Mouse (Mus musculus) erythroblast, embryonic 14.5 days (primary cell): ENCODE measurements around the gene Fto.

Source experiments
- GATA1 ChIP-seq: IDR thresholded peaks from 2 replicates; pipeline ENCODE4 v1.6.1; 2012; ENCODE audit warnings: low read length, inconsistent platforms, mixed read lengths
- TAL1 ChIP-seq: IDR thresholded peaks from 3 replicates; pipeline ENCODE4 v1.6.1; 2012; ENCODE audit warnings: low read length, inconsistent platforms, mixed read lengths

GRCm38 (mm10) chr8:91298672-91299071, 14.7 kb upstream of the Fto start:
- TF ChIP-seq GATA1 = no peak
- TF ChIP-seq TAL1 = no peak
